Mouse (Mus musculus) forelimb bud, embryonic 11.5 days (tissue): ENCODE data around the gene 1700020N01Rik.

Experiments
- DNase-seq: peaks from one replicate; pipeline ENCODE4 v3.0.0-alpha.2; 2012; ENCODE audit warnings: low read depth, low spot score

Gene 1700020N01Rik

DNA sequence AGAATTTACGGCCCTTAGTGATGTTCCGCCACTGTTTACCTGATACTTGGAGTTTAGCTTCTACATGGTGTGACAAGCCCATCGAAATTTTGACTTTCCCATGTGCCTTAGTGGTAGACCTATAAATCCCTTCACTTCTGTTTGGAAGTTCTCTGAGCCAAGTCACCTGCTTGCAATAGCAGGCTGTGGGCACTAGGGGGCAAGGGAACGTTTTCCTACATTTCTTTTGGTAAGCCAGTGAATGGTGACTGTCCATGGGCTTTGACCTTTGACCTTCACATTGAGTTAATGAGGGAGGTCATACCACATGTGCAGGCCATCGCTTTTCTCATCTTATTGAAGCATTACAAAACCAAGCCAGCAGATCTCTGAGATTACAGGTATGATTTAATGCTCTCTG, 8.0 kb downstream of the 1700020N01Rik start:
- DNase-seq, result peak; percentile 64

DNA sequence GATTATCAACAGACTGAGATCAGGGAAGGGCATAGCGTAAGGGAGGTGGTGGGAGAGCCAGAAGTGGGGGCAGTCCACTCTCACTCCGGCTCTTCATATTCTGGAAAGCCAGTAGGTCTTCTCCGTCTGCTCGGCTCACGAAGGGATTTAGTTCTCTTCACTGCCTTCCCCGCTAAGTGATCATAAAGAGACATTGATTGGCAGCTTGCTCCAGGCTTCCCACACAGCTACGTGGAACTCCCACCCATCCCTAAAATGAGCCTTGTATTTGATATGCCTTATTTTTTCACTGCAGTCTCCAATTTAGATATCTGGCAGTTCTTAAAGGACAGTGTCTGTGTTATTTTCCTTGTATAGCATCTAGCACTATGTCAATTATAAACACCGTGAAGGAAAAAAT, 11.5 kb downstream of the 1700020N01Rik start:
- no peak for DNase-seq

DNA sequence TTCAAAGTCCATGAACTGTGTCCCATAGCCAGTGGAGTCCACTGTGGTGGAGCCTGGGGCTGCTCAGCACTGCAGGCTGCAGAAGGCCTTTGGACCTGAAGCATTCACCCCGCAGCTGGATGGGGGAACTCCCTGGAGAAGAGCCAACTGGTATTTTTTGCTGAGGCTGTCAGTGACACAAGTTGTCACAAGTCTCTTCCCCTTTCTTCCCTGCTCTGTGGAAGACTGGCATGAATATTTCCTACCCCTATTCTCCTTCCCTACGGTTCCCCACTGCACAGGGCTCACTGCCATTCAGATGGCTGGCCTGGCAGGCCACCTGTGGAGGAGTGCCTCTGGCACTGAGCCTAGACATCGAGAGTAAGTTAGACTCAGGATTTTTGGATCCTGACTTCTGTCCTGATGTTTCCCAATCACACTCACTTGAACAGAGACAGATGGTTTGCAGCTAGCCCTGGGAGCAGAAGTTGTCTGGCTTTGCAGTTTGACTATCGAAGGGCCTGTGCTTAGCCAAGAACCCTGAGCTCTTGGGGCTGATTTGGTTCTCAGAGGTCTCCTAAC, 12.1 kb downstream of the 1700020N01Rik start:
- no peak for DNase-seq

DNA sequence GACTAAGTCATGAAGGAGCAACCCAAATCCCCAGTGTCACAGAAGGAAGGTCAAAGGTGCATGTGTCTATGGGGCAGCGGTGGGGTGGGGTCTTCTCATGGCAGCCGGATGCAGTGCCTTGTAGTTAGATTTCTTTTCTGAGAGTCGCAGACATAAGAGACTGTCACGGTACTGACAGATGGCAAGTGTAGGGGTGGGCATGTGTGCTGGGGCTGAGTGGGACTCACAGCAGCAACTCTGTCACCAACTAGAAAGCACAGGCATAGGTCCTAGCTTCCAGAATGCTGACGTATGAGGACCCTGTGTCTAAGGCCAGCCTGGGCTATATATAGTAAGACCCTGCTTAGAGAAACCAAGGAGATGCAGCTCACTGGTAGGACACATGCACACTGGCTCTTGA, 12.7 kb downstream of the 1700020N01Rik start:
- DNase-seq, result no peak

- DNase-seq, result no peak
Measured at GRCm38 (mm10) chr10:21606931-21607330, 14.0 kb downstream of the 1700020N01Rik start.

DNA sequence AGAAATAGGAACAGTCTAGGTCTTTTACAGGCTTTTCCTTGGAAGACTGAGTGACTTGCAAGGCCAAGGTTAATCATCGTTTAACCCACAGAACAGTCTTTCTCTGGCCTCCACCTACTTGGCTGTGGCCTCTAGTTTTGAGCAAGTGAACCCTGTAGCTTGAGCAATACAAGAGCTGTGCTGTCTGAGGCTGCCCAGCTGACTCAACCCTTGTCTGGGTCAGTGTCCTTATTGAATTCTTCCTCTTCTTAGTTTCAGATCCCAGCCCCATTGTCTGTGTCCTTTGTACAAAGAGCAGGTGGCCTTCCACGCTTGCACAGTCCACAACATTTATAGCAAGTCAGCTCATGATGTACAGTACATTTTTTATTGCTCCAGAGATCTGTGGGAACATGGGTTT, 16.6 kb downstream of the 1700020N01Rik start:
- no peak for DNase-seq

DNA sequence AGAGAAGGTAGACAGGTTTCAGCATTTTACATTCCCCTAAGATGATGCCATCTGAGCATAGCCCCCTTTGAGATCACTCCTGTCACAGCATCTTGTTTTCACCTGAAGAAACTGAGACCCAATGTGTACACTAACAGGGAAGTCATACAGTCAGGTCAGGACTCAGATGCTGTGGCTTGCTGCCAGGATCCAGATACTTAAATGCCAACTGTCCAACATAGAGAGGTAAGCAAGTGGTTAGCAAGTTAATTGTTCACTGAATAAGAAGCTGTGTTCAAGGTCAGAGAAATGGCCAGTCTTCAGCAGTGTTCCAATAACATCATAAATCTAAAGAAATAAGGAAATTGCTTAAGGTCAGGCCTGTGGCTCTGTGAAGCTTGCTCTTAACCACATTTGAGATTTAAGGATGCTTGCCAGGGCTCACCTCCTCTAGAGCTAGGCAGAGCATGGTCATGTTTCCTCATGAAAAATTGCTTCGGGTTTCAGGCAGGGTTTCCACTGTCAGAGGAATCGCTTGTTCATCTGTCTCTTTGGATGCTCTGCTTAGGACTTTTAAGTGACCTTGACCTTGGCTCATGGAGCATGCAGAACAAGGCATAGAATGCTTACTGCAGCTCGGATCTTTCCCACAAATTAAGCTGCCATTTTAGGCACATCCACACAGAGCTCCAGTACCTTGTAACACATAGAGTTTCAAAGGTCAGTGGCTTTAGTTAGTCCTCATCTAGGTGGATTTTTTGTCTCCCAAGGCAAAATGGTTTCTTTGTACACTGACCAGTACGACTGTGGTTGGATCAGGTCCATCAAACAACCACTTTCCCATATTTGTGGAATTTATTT, 20.3 kb downstream of the 1700020N01Rik start:
- DNase-seq, result no peak

GRCm38 (mm10) chr10:21614520-21614919, 21.6 kb downstream of the 1700020N01Rik start:
- DNase-seq, result no peak

GRCm38 (mm10) chr10:21618745-21619508, 26.0 kb downstream of the 1700020N01Rik start:
- DNase-seq, result no peak

DNA sequence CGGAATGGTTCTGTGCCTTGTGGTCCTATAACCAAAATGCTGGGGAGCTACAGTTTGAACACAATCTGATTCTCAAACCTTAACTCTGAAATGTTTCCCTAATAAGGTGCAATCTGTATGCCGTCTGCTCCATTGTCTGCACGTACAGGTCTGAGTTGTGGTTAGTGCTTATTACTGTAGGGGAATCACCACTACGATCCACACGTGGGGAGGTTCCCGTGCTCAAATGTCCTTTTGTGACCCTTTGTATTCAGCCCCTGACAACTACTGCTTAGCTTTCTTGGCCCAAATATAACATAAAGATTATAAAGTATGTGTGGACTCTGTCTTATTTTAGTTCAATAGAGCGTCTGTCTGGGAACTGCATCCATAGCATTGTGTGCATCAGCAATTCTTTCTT, 29.1 kb downstream of the 1700020N01Rik start:
- DNase-seq, result no peak

DNA sequence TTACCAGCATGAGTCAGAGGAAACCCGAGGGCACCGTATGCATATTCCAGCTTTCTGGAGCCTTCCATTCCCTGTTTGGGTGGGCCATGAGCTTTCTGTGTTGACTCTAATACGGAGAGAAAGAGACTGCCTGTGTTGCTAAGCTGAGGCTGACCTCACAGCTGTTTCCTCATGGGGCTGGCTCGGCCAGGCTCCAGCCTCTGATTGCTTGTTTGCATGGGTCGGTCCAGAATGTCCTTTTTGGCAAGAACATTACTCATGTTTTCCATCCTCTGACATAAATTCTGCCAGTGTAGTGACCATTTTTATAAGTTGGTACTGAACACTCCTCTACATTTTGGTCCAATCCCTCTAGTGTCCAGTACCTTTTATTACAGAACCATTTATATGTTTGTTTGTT, 35.6 kb downstream of the 1700020N01Rik start:
- DNase-seq, result no peak

- no peak for DNase-seq
Measured at GRCm38 (mm10) chr10:21629031-21629740, 36.2 kb downstream of the 1700020N01Rik start.

DNA sequence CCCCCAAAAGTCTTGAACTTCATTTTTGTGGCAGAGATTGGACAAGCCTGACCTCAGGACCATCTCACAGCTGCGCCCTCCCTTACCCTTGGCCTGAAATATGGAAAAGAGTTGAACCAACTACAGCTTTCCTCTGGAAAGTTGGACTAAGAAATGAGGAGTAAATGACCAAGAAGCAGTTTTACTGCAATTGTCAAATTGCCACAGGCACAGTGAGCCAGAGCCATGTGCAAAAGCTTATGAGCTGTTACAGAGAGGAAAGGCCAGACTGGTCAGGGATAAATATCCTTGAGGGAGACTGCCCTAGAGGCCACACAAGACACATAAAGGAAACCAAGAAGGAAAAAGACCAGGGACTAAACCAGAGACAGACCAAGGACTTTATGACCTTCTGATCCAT, 38.5 kb downstream of the 1700020N01Rik start:
- DNase-seq, result no peak

DNA sequence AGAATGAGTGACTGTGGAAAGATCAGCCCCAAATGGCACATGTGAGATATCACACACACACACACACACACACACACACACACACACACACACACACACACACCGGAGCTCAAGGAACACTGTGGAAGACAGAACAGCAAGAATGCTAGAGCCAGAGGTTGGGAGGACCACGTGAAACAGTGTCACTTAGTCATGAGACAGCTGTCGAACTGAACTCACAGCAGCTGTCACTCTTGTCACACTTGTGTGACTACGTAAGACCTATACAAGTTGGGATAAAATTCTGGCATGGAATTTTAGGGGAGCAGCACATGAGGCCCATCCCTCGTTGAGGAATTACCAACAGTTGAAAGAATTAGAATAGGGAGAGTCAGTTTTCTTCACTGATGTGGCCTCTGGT, 39.7 kb downstream of the 1700020N01Rik start:
- no peak for DNase-seq

DNA sequence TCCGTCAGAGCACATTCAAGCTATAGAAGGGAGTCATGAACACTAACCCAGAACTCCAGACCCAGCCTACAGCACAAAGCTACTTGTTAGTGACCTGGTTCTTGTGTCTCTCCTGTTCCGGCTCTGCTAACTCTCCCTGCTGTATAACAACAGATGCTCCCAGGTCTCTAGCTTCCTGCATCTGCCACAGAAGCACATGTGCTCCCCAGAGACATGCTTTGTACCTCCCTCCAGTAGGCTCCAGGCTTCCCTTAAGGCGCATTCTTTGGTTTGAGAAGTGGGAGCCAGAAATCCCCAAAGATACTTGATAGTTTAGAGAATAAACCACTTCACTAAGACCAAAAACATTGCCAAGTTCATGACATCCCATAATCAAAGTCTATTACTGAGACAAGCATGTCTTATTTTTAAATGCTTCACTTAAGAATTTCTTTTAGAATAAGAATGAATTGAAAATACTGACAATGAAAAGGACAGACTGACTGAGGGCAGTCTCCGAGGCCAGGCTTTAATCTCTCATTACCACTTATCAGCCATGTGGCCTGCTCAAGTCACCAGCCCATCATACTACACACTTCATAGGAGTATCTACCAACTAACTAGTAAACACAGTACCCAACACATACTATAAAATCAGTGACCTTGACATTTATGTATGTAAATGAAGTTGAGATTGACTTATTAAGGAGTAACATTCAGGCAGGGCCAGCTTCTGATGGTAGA, 43.2 kb downstream of the 1700020N01Rik start:
- DNase-seq, result no peak

- no peak for DNase-seq
Measured at GRCm38 (mm10) chr10:21636711-21637081, 43.8 kb downstream of the 1700020N01Rik start.

GRCm38 (mm10) chr10:21651388-21651787, 58.4 kb downstream of the 1700020N01Rik start:
- DNase-seq, result no peak

- DNase-seq, result no peak
Measured at GRCm38 (mm10) chr10:21652426-21653345, 59.7 kb downstream of the 1700020N01Rik start.

DNA sequence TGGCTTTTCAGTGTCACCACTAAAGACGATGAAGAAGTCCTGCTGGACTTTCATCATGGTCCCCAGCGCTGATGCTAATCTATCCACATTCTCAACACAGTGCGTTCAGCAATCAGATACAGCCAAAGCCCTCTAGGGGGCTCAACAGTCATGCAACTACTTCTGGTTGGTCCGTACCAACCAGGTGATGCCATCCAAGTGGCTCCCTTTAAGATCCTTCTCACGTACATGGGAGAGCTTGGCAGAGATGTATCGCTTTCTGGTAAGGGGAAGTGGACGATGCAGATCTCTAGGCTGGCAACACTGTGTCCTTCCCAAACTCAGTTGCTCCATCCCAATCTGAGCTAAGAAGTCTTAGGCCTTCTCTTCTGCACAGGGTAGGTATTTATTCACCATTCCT, 60.5 kb downstream of the 1700020N01Rik start:
- DNase-seq, result no peak

GRCm38 (mm10) chr10:21659576-21660246, 66.8 kb downstream of the 1700020N01Rik start:
- no peak for DNase-seq
